Mouse (Mus musculus) testis, adult 2 months (tissue): ENCODE results near the gene Olfr613.

ENCODE experiments used
- CTCF ChIP-seq: fragments of 200-500 bp; IDR thresholded peaks from 2 replicates; pipeline ENCODE4 v1.5.1; 2012; ENCODE audit warnings: low read depth, mild to moderate bottlenecking, inconsistent platforms, low read length, moderate library complexity; ENCODE audit not compliant: control insufficient read depth, insufficient read depth, insufficient replicate concordance
- POLR2A ChIP-seq: fragments of 200-500 bp; IDR thresholded peaks from 2 replicates; pipeline ENCODE4 v1.6.1; 2012; ENCODE audit warnings: low read depth, mild to moderate bottlenecking, inconsistent platforms, low read length, moderate library complexity; ENCODE audit not compliant: control insufficient read depth

DNA sequence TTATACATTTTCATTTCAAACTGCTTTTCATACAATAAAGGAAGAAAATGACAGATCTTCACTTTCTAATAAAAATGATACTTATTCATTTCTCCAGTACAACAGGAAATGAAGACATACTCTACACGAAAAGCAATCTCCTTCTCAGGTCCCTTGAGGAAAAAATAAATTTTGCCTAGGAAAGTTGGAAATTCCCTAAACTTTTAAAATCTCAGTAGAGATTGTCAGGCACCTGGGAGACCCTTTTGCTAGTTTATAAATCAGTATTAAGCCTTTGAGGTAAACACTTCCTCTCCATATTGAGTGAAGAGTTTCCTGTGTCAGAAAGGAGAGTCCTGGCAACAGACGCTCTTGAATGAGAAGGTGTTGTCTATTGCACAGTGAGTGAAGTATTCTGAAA is at the start of gene Olfr613:
- TF ChIP-seq CTCF (no peak), POLR2A (no peak)
